Mouse (Mus musculus) limb, embryonic 11.5 days (tissue): ENCODE data around the gene Pga5. TPM values are rescaled to one million over a fixed set of nuclear protein-coding genes. Genes with fewer than 3 reads are reported as not detected.

ENCODE experiments used
- ATAC-seq: fragments of 200-750 bp; cut with Nextera tagmentation; 2 replicates; pipeline ENCODE4 v1.8.0; 2017; ENCODE audit warnings: low read depth; ENCODE audit not compliant: insufficient number of reproducible peaks, low FRiP score, low TSS enrichment
- DNase-seq: peaks from one replicate; pipeline ENCODE4 v3.0.0-alpha.2; 2015; ENCODE audit warnings: low spot score
- H3K27ac ChIP-seq: fragments of 300-500 bp; sonication (generic); replicated peaks from 2 replicates; pipeline ENCODE4 v1.5.1; 2014; ENCODE audit warnings: low read depth, mild to moderate bottlenecking, low read length
- H3K27me3 ChIP-seq: fragments of 300-500 bp; sonication (generic); 2 replicates; pipeline ENCODE4 v1.6.1; 2014; ENCODE audit warnings: mild to moderate bottlenecking, low read length, mixed read lengths; ENCODE audit not compliant: control insufficient read depth, insufficient read depth
- H3K36me3 ChIP-seq: fragments of 300-500 bp; sonication (generic); 2 replicates; pipeline ENCODE4 v1.6.1; 2014; ENCODE audit warnings: mild to moderate bottlenecking, low read length, moderate library complexity, mixed read lengths; ENCODE audit not compliant: control insufficient read depth, insufficient read depth
- H3K4me1 ChIP-seq: fragments of 300-500 bp; sonication (generic); 2 replicates; pipeline ENCODE4 v1.6.1; 2014; ENCODE audit warnings: low read length, mixed read lengths; ENCODE audit not compliant: control insufficient read depth, insufficient read depth
- H3K4me2 ChIP-seq: fragments of 300-500 bp; sonication (generic); 2 replicates; pipeline ENCODE4 v1.6.1; 2014; ENCODE audit warnings: low read depth, mild to moderate bottlenecking, moderate library complexity; ENCODE audit not compliant: severe bottlenecking
- H3K4me3 ChIP-seq: fragments of 300-500 bp; sonication (generic); 2 replicates; pipeline ENCODE4 v1.5.1; 2014; ENCODE audit warnings: low read depth, low read length
- H3K9ac ChIP-seq: fragments of 300-500 bp; sonication (generic); 2 replicates; pipeline ENCODE4 v1.6.1; 2014; ENCODE audit warnings: mild to moderate bottlenecking, low read length
- H3K9me3 ChIP-seq: fragments of 300-500 bp; sonication (generic); 2 replicates; pipeline ENCODE4 v1.6.1; 2016; ENCODE audit warnings: low read length; ENCODE audit not compliant: control insufficient read depth
- WGBS: fragments of 180-500 bp; shearing (Covaris S2); extraction: QIAGEN DNeasy Blood & Tissue Kit; methylation state at CpG from one replicate; pipeline ENCODE4 v1.1.7; 2014; 5-methylcytosine and 5-hydroxymethylcytosine counted together
- polyA plus RNA-seq: library from polyadenylated mRNA; unstranded; fragments of >200 nt; fragmentation: Nextera tagmentation; extraction: Ambion mirVana; gene quantifications from 2 replicates; pipeline ENCODE4 v1.2.1, GENCODE M21; 2014

Pga5 gene
- polyA plus RNA-seq, 1 experiment from 2014 or later = not detected

- under 1% methylated on average over 74 of the region's 74 CpGs for WGBS
- H3K36me3 ChIP-seq = no peaks in the 10 kb centered on the region
- DNase-seq (peak; percentile 96), ATAC-seq (peak; percentile 92)
- peak within 1 kb of the TSS; percentile 66 for H3K4me2 ChIP-seq
- H3K4me1 ChIP-seq = peaks cover 10% of the 10 kb centered on the region; the same call in 1 of the 2 replicates
- peak within 1 kb of the TSS; percentile 84 for H3K4me3 ChIP-seq
- H3K27me3 ChIP-seq = no peaks in the 10 kb centered on the region
- H3K9me3 ChIP-seq = no peaks in the 10 kb centered on the region
- peak within 1 kb of the TSS; percentile 88 for H3K27ac ChIP-seq
- H3K9ac ChIP-seq = peak within 1 kb of the TSS; percentile 81
These were observed 10.9 kb upstream of the Pga5 start, which contains the start of gene Vps37c for GRCm38 (mm10) chr19:10688537-10689352. TSS of gene Vps37c (plus strand) at chr19:10688735.

- no peaks in the 10 kb centered on the region for H3K36me3 ChIP-seq
- ATAC-seq = no peak
- H3K27ac ChIP-seq = no peak overlapping the region
- H3K4me3 ChIP-seq = no peak overlapping the region
- no peak overlapping the region for H3K4me2 ChIP-seq
- 92% methylated on average over 2 of the region's 2 CpGs for WGBS
- no peaks in the 10 kb centered on the region for H3K9me3 ChIP-seq
- no peak overlapping the region for H3K9ac ChIP-seq
- no peak for DNase-seq
- peaks cover 10% of the 10 kb centered on the region; the same call in 1 of the 2 replicates for H3K4me1 ChIP-seq
- H3K27me3 ChIP-seq = no peaks in the 10 kb centered on the region
These were observed 7.9 kb upstream of the Pga5 start for GRCm38 (mm10) chr19:10685727-10686126.

- WGBS = 91% methylated on average over 9 of the region's 9 CpGs
- Histone ChIP-seq H3K36me3 (no peaks in the 10 kb centered on the region), H3K27ac (no peak overlapping the region), H3K4me2 (no peak overlapping the region), H3K4me1 (peaks cover 10% of the 10 kb centered on the region; the same call in 1 of the 2 replicates), H3K9me3 (no peaks in the 10 kb centered on the region), H3K27me3 (no peaks in the 10 kb centered on the region), H3K9ac (no peak overlapping the region), H3K4me3 (no peak overlapping the region)
- ATAC-seq = no peak
- DNase-seq = no peak
These were observed 7.2 kb upstream of the Pga5 start for GRCm38 (mm10) chr19:10685081-10685480.

- no peak for DNase-seq
- Histone ChIP-seq H3K4me3 (no peak overlapping the region), H3K36me3 (no peaks in the 10 kb centered on the region), H3K27ac (no peak overlapping the region), H3K27me3 (no peaks in the 10 kb centered on the region), H3K4me1 (no peaks in the 10 kb centered on the region), H3K9me3 (no peaks in the 10 kb centered on the region), H3K4me2 (no peak overlapping the region), H3K9ac (no peak overlapping the region)
- no peak for ATAC-seq
- 75% methylated on average over 4 of the region's 4 CpGs for WGBS
These were observed 3.7 kb upstream of the Pga5 start for GRCm38 (mm10) chr19:10681571-10681970.

- Histone ChIP-seq H3K9me3 (no peaks in the 10 kb centered on the region), H3K27me3 (no peaks in the 10 kb centered on the region), H3K4me2 (no peak overlapping the region), H3K4me3 (no peak overlapping the region), H3K4me1 (no peaks in the 10 kb centered on the region), H3K27ac (no peak overlapping the region), H3K36me3 (no peaks in the 10 kb centered on the region), H3K9ac (no peak overlapping the region)
- no peak for DNase-seq
- WGBS = 67% methylated on average over 1 of the region's 1 CpGs
- no peak for ATAC-seq
These were observed 849 bp upstream of the Pga5 start for GRCm38 (mm10) chr19:10678772-10679067.

- H3K9ac ChIP-seq = no peak overlapping the region
- no peak overlapping the region for H3K4me3 ChIP-seq
- no peaks in the 10 kb centered on the region for H3K9me3 ChIP-seq
- H3K27ac ChIP-seq = no peak overlapping the region
- no peaks in the 10 kb centered on the region for H3K36me3 ChIP-seq
- DNase-seq (no peak), ATAC-seq (no peak)
- H3K4me1 ChIP-seq = no peaks in the 10 kb centered on the region
- no peak overlapping the region for H3K4me2 ChIP-seq
- whole genome bisulfite sequencing = 86% methylated on average over 16 of the region's 16 CpGs
- H3K27me3 ChIP-seq = no peaks in the 10 kb centered on the region
These were observed 1.2 kb downstream of the Pga5 start for GRCm38 (mm10) chr19:10676656-10677055.

GRCm38 (mm10) chr19:10673275-10673674, 4.6 kb downstream of the Pga5 start:
- no peaks in the 10 kb centered on the region for H3K27me3 ChIP-seq
- H3K4me2 ChIP-seq = no peak overlapping the region
- ATAC-seq (no peak), DNase-seq (no peak)
- H3K9me3 ChIP-seq = no peaks in the 10 kb centered on the region
- H3K9ac ChIP-seq = no peak overlapping the region
- no peak overlapping the region for H3K4me3 ChIP-seq
- H3K36me3 ChIP-seq = no peaks in the 10 kb centered on the region
- no peaks in the 10 kb centered on the region for H3K4me1 ChIP-seq
- 43% methylated on average over 1 of the region's 1 CpGs for WGBS
- no peak overlapping the region for H3K27ac ChIP-seq

GRCm38 (mm10) chr19:10671854-10672417, 5.9 kb downstream of the Pga5 start:
- Histone ChIP-seq H3K4me2 (no peak overlapping the region), H3K36me3 (no peaks in the 10 kb centered on the region), H3K4me3 (no peak overlapping the region), H3K9me3 (no peaks in the 10 kb centered on the region), H3K4me1 (no peaks in the 10 kb centered on the region), H3K9ac (no peak overlapping the region), H3K27me3 (no peaks in the 10 kb centered on the region), H3K27ac (no peak overlapping the region)
- WGBS = 51% methylated on average over 9 of the region's 9 CpGs
- no peak for DNase-seq
- no peak for ATAC-seq
